Mouse (Mus musculus) limb, embryonic 10.5 days (tissue): ENCODE data around the gene Tnik. TPM values are rescaled to one million over a fixed set of nuclear protein-coding genes. Genes with fewer than 3 reads are reported as not detected.

Experiments used
- DNase-seq: peaks from one replicate; pipeline ENCODE4 v3.0.0-alpha.2; 2017; ENCODE audit warnings: low spot score
- H3K27ac ChIP-seq: fragments of 300-500 bp; sonication (generic); 2 replicates; pipeline ENCODE4 v1.5.1; 2016; ENCODE audit warnings: mild to moderate bottlenecking
- H3K27me3 ChIP-seq: fragments of 300-500 bp; sonication (generic); 2 replicates; pipeline ENCODE4 v1.6.1; 2016; ENCODE audit warnings: low read depth, mild to moderate bottlenecking; ENCODE audit not compliant: poor library complexity, severe bottlenecking
- H3K36me3 ChIP-seq: fragments of 300-500 bp; sonication (generic); 2 replicates; pipeline ENCODE4 v1.6.1; 2016; ENCODE audit warnings: mild to moderate bottlenecking, moderate library complexity
- H3K4me1 ChIP-seq: fragments of 300-500 bp; sonication (generic); 2 replicates; pipeline ENCODE4 v1.6.1; 2016
- H3K4me3 ChIP-seq: fragments of 300-500 bp; sonication (generic); 2 replicates; pipeline ENCODE4 v1.5.1; 2016; ENCODE audit warnings: mild to moderate bottlenecking, moderate library complexity
- H3K9me3 ChIP-seq: fragments of 300-500 bp; sonication (generic); replicated peaks from 2 replicates; pipeline ENCODE4 v1.6.1; 2016; ENCODE audit warnings: mild to moderate bottlenecking
- WGBS: fragments of 180-500 bp; shearing (Covaris S2); methylation state at CpG from one replicate; pipeline ENCODE4 v1.1.7; 2016; 5-methylcytosine and 5-hydroxymethylcytosine counted together
- polyA plus RNA-seq: library from polyadenylated mRNA; unstranded; fragments of >200 nt; fragmentation: Nextera tagmentation; extraction: Ambion mirVana; gene quantifications from 2 replicates; pipeline ENCODE4 v1.2.1, GENCODE M21; 2016

The Tnik gene
- polyA plus RNA-seq, 1 experiment from 2014 or later: 1.9 TPM

DNA sequence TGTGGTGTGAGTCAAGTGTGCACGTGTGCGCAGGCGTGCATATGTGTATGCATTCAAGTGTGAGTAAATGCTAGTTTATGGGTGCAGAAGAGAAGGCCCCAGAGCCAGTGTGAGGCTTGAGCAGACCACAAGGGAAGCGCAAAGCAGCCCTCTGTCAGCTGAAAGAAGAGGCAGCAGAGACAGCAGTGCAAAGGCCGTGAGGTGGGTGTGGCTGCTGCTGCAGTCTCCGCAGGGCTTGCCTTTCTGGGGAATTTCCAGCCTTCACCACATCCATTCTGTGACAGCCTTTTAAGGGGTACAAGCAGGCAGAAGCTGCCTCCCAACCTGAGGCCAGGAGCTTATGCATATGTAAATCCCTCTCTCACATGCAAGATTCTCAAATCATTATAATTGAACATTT lies 139.2 kb downstream of the Tnik start:
- DNase-seq: no peak
- Histone ChIP-seq H3K4me3 (no peak overlapping the region), H3K36me3 (no peaks in the 10 kb centered on the region), H3K9me3 (no peaks in the 10 kb centered on the region), H3K27ac (no peak overlapping the region), H3K27me3 (no peaks in the 10 kb centered on the region), H3K4me1 (0 out of 2 replicates have a peak, but pooled peaks cover 3% of the 10 kb centered on the region)
- 60% methylated on average over 6 of the region's 6 CpGs for WGBS

GRCm38 (mm10) chr3:28405391-28405790 lies 142.4 kb downstream of the Tnik start:
- no peaks in the 10 kb centered on the region for H3K27me3 ChIP-seq
- H3K36me3 ChIP-seq: no peaks in the 10 kb centered on the region
- H3K4me1 ChIP-seq: peaks cover 10% of the 10 kb centered on the region
- no peak for DNase-seq
- H3K9me3 ChIP-seq: no peaks in the 10 kb centered on the region
- no peak overlapping the region for H3K4me3 ChIP-seq
- no peak overlapping the region for H3K27ac ChIP-seq
- WGBS: 87% methylated on average over 2 of the region's 2 CpGs

DNA sequence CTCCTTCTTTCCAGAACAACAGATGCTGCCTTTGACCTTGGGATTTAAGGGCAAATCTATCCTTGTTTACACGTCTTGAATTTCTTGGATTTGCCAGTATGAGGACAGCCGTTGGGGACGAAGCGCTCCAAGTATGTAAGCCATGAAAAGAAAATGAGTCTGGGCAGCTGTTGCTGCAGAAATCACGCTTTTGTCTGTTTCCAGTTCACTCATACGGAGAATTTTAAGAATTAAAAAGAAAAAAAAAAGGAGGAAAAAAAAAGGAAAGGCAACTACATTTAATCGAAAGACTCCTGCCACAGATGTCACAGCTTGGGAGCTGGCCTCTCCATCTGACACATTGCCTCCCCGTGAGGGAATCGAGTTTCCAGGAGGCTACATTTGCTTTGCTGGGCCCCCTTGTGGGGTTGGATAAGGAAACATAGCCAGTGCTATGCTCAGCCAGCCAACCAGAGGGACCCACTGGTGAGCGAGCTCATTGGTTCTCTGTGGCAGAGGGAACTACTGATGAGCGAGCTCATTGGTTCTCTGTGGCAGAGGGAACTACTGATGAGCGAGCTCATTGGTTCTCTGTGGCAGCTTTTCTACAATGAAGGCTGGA lies 145.9 kb downstream of the Tnik start:
- no peak overlapping the region for H3K4me3 ChIP-seq
- H3K4me1 ChIP-seq: peaks cover 10% of the 10 kb centered on the region
- no peaks in the 10 kb centered on the region for H3K9me3 ChIP-seq
- no peak overlapping the region for H3K27ac ChIP-seq
- DNase-seq: peak; percentile 45
- no peaks in the 10 kb centered on the region for H3K36me3 ChIP-seq
- 59% methylated on average over 12 of the region's 12 CpGs for WGBS
- no peaks in the 10 kb centered on the region for H3K27me3 ChIP-seq

GRCm38 (mm10) chr3:28410269-28410668 lies 147.3 kb downstream of the Tnik start:
- WGBS: 83% methylated on average over 3 of the region's 3 CpGs

GRCm38 (mm10) chr3:28415986-28416385 lies 153.0 kb downstream of the Tnik start:
- Histone ChIP-seq H3K27ac (no peak overlapping the region), H3K36me3 (no peaks in the 10 kb centered on the region), H3K4me1 (peaks cover 8% of the 10 kb centered on the region), H3K9me3 (no peaks in the 10 kb centered on the region), H3K4me3 (no peak overlapping the region), H3K27me3 (no peaks in the 10 kb centered on the region)
- DNase-seq: no peak
- WGBS: 62% methylated on average over 2 of the region's 2 CpGs

More at GRCm38 (mm10) chr3:28410269-28410668, 147.3 kb downstream of the Tnik start:
- Histone ChIP-seq H3K36me3 (no peaks in the 10 kb centered on the region), H3K4me1 (peaks cover 10% of the 10 kb centered on the region), H3K27me3 (no peaks in the 10 kb centered on the region), H3K4me3 (no peak overlapping the region), H3K9me3 (no peaks in the 10 kb centered on the region), H3K27ac (no peak overlapping the region)
- DNase-seq: no peak

GRCm38 (mm10) chr3:28417091-28417715 lies 154.2 kb downstream of the Tnik start:
- WGBS: 84% methylated on average over 5 of the region's 5 CpGs

GRCm38 (mm10) chr3:28420194-28420593 lies 157.2 kb downstream of the Tnik start:
- DNase-seq: no peak
- peaks cover 8% of the 10 kb centered on the region for H3K4me1 ChIP-seq
- H3K36me3 ChIP-seq: no peaks in the 10 kb centered on the region
- H3K9me3 ChIP-seq: no peaks in the 10 kb centered on the region
- WGBS: 92% methylated on average over 6 of the region's 6 CpGs
- H3K27ac ChIP-seq: no peak overlapping the region
- no peaks in the 10 kb centered on the region for H3K27me3 ChIP-seq
- H3K4me3 ChIP-seq: no peak overlapping the region

More at GRCm38 (mm10) chr3:28417091-28417715, 154.2 kb downstream of the Tnik start:
- DNase-seq: no peak
- Histone ChIP-seq H3K27ac (no peak overlapping the region), H3K36me3 (no peaks in the 10 kb centered on the region), H3K9me3 (no peaks in the 10 kb centered on the region), H3K4me3 (no peak overlapping the region), H3K27me3 (no peaks in the 10 kb centered on the region), H3K4me1 (peaks cover 8% of the 10 kb centered on the region)

DNA sequence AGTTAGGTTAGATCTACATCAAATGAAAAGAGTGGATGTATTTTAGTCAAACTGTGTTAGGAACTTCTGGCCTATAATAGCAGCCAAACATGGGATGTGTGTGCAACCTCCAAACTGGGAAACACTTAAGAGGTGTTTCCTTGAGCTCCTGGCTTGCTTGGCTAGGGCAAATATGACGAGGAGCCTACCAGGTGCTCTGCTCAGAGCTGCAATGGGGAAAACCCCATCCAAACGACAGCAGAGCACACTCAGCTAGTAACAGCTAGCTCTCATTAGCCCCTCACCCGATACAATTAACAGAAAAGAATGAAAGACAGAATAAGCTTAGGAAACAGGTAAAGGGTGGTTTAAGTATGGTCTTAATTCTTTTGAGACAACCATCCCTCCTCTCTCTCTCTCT lies 157.7 kb downstream of the Tnik start:
- no peaks in the 10 kb centered on the region for H3K9me3 ChIP-seq
- H3K27me3 ChIP-seq: no peaks in the 10 kb centered on the region
- no peak for DNase-seq
- H3K4me3 ChIP-seq: no peak overlapping the region
- no peaks in the 10 kb centered on the region for H3K36me3 ChIP-seq
- H3K27ac ChIP-seq: no peak overlapping the region
- WGBS: 64% methylated on average over 3 of the region's 3 CpGs
- H3K4me1 ChIP-seq: peaks cover 8% of the 10 kb centered on the region

- no peaks in the 10 kb centered on the region for H3K36me3 ChIP-seq
- no peak for DNase-seq
- no peaks in the 10 kb centered on the region for H3K9me3 ChIP-seq
- H3K27me3 ChIP-seq: no peaks in the 10 kb centered on the region
- WGBS: 85% methylated on average over 6 of the region's 6 CpGs
- H3K4me3 ChIP-seq: no peak overlapping the region
- H3K27ac ChIP-seq: no peak overlapping the region
- no peaks in the 10 kb centered on the region for H3K4me1 ChIP-seq
These were observed 158.8 kb downstream of the Tnik start for GRCm38 (mm10) chr3:28421798-28422197.

- 94% methylated on average over 1 of the region's 1 CpGs for WGBS
- H3K9me3 ChIP-seq: no peaks in the 10 kb centered on the region
- no peaks in the 10 kb centered on the region for H3K27me3 ChIP-seq
- H3K4me3 ChIP-seq: no peak overlapping the region
- DNase-seq: no peak
- H3K27ac ChIP-seq: no peak overlapping the region
- no peaks in the 10 kb centered on the region for H3K4me1 ChIP-seq
- H3K36me3 ChIP-seq: no peaks in the 10 kb centered on the region
These were observed 159.2 kb downstream of the Tnik start for GRCm38 (mm10) chr3:28422221-28422620.

- no peak for DNase-seq
- no peaks in the 10 kb centered on the region for H3K4me1 ChIP-seq
- no peak overlapping the region for H3K4me3 ChIP-seq
- H3K27me3 ChIP-seq: no peaks in the 10 kb centered on the region
- H3K36me3 ChIP-seq: no peaks in the 10 kb centered on the region
- 92% methylated on average over 6 of the region's 6 CpGs for WGBS
- H3K27ac ChIP-seq: no peak overlapping the region
- H3K9me3 ChIP-seq: no peaks in the 10 kb centered on the region
These were observed 162.9 kb downstream of the Tnik start for GRCm38 (mm10) chr3:28425911-28426310.

DNA sequence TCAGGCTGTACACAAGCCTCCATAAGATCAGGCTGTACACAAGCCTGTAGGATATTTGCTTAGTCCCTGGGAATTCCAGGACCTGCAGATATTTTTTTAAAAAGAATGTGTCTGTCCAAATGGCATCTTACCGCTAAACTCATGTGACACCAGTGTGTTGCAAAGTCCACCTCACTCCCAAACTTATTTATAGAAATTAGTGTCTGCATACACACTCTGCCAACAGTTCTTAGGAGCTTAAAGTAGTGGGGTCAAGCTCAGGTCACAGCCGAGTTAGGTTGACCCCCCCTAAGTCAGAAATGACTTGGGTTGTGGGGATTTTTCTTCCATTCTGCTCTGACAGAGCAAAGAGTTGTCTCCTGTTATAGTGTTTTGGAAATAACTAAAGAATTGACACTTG lies 168.4 kb downstream of the Tnik start:
- Histone ChIP-seq H3K4me1 (no peaks in the 10 kb centered on the region), H3K27me3 (no peaks in the 10 kb centered on the region), H3K27ac (no peak overlapping the region), H3K4me3 (no peak overlapping the region), H3K9me3 (no peaks in the 10 kb centered on the region), H3K36me3 (no peaks in the 10 kb centered on the region)
- 87% methylated on average over 2 of the region's 2 CpGs for WGBS
- DNase-seq: no peak

- Histone ChIP-seq H3K4me3 (no peak overlapping the region), H3K4me1 (no peaks in the 10 kb centered on the region), H3K36me3 (no peaks in the 10 kb centered on the region), H3K27ac (no peak overlapping the region), H3K9me3 (no peaks in the 10 kb centered on the region), H3K27me3 (no peaks in the 10 kb centered on the region)
- WGBS: 87% methylated on average over 5 of the region's 5 CpGs
- no peak for DNase-seq
These were observed 169.3 kb downstream of the Tnik start for GRCm38 (mm10) chr3:28432321-28432720.
